Mouse (Mus musculus) bone marrow macrophage, adult 2 months (primary cell): ENCODE measurements around the gene Alk.

Source experiments
- CTCF ChIP-seq: IDR thresholded peaks from 2 replicates; pipeline ENCODE4 v1.5.1; 2012; ENCODE audit warnings: low read depth, mild to moderate bottlenecking, low read length, moderate library complexity
- POLR2A ChIP-seq: IDR thresholded peaks from 2 replicates; pipeline ENCODE4 v1.6.1; 2012; ENCODE audit warnings: mild to moderate bottlenecking, low read depth, low read length, borderline replicate concordance

GRCm38 (mm10) chr17:72157830-72158629, 446.4 kb downstream of the Alk start:
- TF ChIP-seq CTCF (no peak), POLR2A (no peak)
